Mouse (Mus musculus) stomach, embryonic 14.5 days (tissue): ENCODE results near the gene Cog5. TPM values are rescaled to one million over a fixed set of nuclear protein-coding genes. Genes with fewer than 3 reads are reported as not detected.

Experiments
- ATAC-seq: fragments of 200-750 bp; cut with Nextera tagmentation; 2 replicates; pipeline ENCODE4 v1.8.0; 2017; ENCODE audit warnings: low read depth, moderate TSS enrichment; ENCODE audit not compliant: insufficient number of reproducible peaks, insufficient read depth, low FRiP score
- H3K27ac ChIP-seq: fragments of 300-500 bp; sonication (generic); 2 replicates; pipeline ENCODE4 v1.5.1; 2014; ENCODE audit warnings: mild to moderate bottlenecking, low read length, moderate library complexity, mixed read lengths
- H3K27me3 ChIP-seq: fragments of 300-500 bp; sonication (generic); 2 replicates; pipeline ENCODE4 v1.6.1; 2014; ENCODE audit warnings: low read length, control low read depth, mixed read lengths; ENCODE audit not compliant: control insufficient read depth, insufficient read depth
- H3K36me3 ChIP-seq: fragments of 300-500 bp; sonication (generic); 2 replicates; pipeline ENCODE4 v1.6.1; 2014; ENCODE audit warnings: mild to moderate bottlenecking, control low read depth, low read length, moderate library complexity, mixed read lengths; ENCODE audit not compliant: control insufficient read depth, insufficient read depth
- H3K4me1 ChIP-seq: fragments of 300-500 bp; sonication (generic); 2 replicates; pipeline ENCODE4 v1.6.1; 2014; ENCODE audit warnings: low read length, control low read depth, mixed read lengths; ENCODE audit not compliant: control insufficient read depth, insufficient read depth
- H3K4me2 ChIP-seq: fragments of 300-500 bp; sonication (generic); replicated peaks from 2 replicates; pipeline ENCODE4 v1.6.1; 2014; ENCODE audit warnings: low read depth, low read length, control low read depth
- H3K4me3 ChIP-seq: fragments of 300-500 bp; sonication (generic); 2 replicates; pipeline ENCODE4 v1.5.1; 2014; ENCODE audit warnings: low read depth, low read length, control low read depth
- H3K9ac ChIP-seq: fragments of 300-500 bp; sonication (generic); replicated peaks from 2 replicates; pipeline ENCODE4 v1.6.1; 2014; ENCODE audit warnings: low read depth, mild to moderate bottlenecking, control low read depth, low read length, moderate library complexity, mixed read lengths
- H3K9me3 ChIP-seq: fragments of 300-500 bp; sonication (generic); 2 replicates; pipeline ENCODE4 v1.6.1; 2016; ENCODE audit warnings: low read depth, low read length, control low read depth; ENCODE audit not compliant: control insufficient read depth
- WGBS: fragments of 180-500 bp; shearing (Covaris S2); extraction: QIAGEN DNeasy Blood & Tissue Kit; methylation state at CpG from one replicate; pipeline ENCODE4 v1.1.7; 2014; 5-methylcytosine and 5-hydroxymethylcytosine counted together
- polyA plus RNA-seq: library from polyadenylated mRNA; unstranded; fragments of >200 nt; fragmentation: Nextera tagmentation; extraction: Ambion mirVana; gene quantifications from 2 replicates; pipeline ENCODE4 v1.2.1, GENCODE M21; 2014

The Cog5 gene
- polyA plus RNA-seq, 1 experiment from 2014 or later, result 41.6 TPM

DNA sequence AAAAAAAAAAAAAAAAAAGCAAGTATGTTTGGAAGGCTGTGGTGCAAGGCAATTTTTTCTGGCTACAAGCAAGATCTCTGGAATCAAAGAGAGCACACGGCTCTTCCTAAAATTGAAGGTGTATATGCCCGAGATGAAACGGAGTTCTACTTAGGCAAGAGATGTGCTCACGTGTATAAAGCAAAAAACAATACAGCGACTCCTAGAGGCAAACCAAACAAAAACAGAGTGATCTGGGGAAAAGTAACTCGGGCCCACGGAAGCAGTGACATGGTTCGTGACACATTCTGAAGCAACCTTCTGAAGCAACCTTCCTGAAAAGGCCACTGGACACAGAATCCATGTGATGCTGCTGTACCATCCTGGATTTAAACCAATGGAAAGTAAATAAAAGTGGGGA, 92.6 kb downstream of the Cog5 start:
- Histone ChIP-seq H3K27me3 (no peaks in the 10 kb centered on the region), H3K27ac (no peak overlapping the region), H3K9ac (no peak overlapping the region), H3K9me3 (no peaks in the 10 kb centered on the region; the same call in 1 of the 2 replicates), H3K36me3 (no peaks in the 10 kb centered on the region), H3K4me3 (no peak overlapping the region), H3K4me2 (no peak overlapping the region), H3K4me1 (no peaks in the 10 kb centered on the region)
- no peak for ATAC-seq
- WGBS, result 86% methylated on average over 8 of the region's 8 CpGs

DNA sequence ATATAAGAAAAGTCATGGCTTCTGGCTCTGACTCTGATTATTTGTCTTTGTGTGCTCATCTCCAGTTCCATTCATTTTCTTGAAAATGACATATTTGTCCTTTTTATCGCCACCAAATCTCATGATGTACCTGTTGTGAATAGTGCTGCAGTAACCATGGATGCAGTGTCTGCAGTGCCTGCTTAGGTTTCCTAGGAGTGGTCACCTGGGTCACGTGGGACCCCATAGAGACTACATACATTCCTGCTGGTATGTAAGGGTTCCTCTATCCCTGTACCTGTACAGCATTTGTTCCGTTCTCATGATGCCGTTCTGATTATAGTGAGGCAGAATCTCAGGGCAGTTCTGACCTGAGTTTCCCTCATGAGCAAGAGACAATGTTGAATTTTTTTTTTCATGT, 95.2 kb downstream of the Cog5 start:
- no peaks in the 10 kb centered on the region for H3K9me3 ChIP-seq
- H3K27me3 ChIP-seq, result no peaks in the 10 kb centered on the region
- H3K27ac ChIP-seq, result no peak overlapping the region
- no peak overlapping the region for H3K4me2 ChIP-seq
- WGBS, result 93% methylated on average over 4 of the region's 4 CpGs
- no peaks in the 10 kb centered on the region for H3K4me1 ChIP-seq
- no peak for ATAC-seq
- H3K4me3 ChIP-seq, result no peak overlapping the region
- no peak overlapping the region for H3K9ac ChIP-seq
- no peaks in the 10 kb centered on the region for H3K36me3 ChIP-seq

- Histone ChIP-seq H3K4me3 (no peak overlapping the region), H3K27ac (no peak overlapping the region), H3K36me3 (no peaks in the 10 kb centered on the region), H3K27me3 (no peaks in the 10 kb centered on the region), H3K4me2 (no peak overlapping the region), H3K9me3 (no peaks in the 10 kb centered on the region), H3K9ac (no peak overlapping the region), H3K4me1 (0 out of 2 replicates have a peak, but pooled peaks cover 3% of the 10 kb centered on the region)
- WGBS, result 57% methylated on average over 2 of the region's 2 CpGs
- no peak for ATAC-seq
Measured at GRCm38 (mm10) chr12:31754465-31754864, 99.8 kb downstream of the Cog5 start.

GRCm38 (mm10) chr12:31755885-31756755, 101.5 kb downstream of the Cog5 start:
- Histone ChIP-seq H3K27ac (no peak overlapping the region), H3K27me3 (no peaks in the 10 kb centered on the region), H3K9ac (no peak overlapping the region), H3K4me2 (no peak overlapping the region), H3K4me3 (no peak overlapping the region), H3K36me3 (no peaks in the 10 kb centered on the region), H3K9me3 (no peaks in the 10 kb centered on the region), H3K4me1 (0 out of 2 replicates have a peak, but pooled peaks cover 3% of the 10 kb centered on the region)
- ATAC-seq, result no peak
- 45% methylated on average over 2 of the region's 2 CpGs for WGBS

DNA sequence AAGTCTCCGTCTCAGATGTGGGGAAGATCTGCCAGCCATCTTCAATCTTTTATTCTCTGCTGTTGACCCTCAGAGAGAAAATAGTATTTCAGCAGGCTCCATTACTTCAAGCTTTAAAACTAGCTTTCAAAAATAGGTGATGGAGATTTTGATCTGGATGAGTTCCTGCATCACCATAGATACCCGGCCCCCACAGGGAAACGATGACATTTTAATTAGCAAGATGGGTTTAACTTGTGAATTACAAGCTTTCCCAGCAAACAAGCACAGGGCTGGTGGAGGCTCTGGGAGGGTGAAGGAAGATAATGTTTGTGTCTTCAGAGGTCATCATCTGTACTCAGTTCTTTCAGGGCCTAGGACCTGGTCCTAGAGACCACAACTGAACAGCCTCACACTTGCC, 118.9 kb downstream of the Cog5 start:
- Histone ChIP-seq H3K27me3 (no peaks in the 10 kb centered on the region), H3K9me3 (no peaks in the 10 kb centered on the region), H3K4me1 (no peaks in the 10 kb centered on the region), H3K27ac (no peak overlapping the region), H3K4me2 (no peak overlapping the region), H3K9ac (no peak overlapping the region), H3K4me3 (no peak overlapping the region), H3K36me3 (no peaks in the 10 kb centered on the region)
- 92% methylated on average over 3 of the region's 3 CpGs for WGBS
- ATAC-seq, result no peak

GRCm38 (mm10) chr12:31784291-31784690, 129.6 kb downstream of the Cog5 start:
- ATAC-seq, result no peak
- Histone ChIP-seq H3K4me2 (no peak overlapping the region), H3K4me1 (no peaks in the 10 kb centered on the region), H3K9me3 (no peaks in the 10 kb centered on the region), H3K4me3 (no peak overlapping the region), H3K36me3 (no peaks in the 10 kb centered on the region), H3K27me3 (no peaks in the 10 kb centered on the region), H3K9ac (no peak overlapping the region), H3K27ac (no peak overlapping the region)
- WGBS, result 91% methylated on average over 1 of the region's 1 CpGs

DNA sequence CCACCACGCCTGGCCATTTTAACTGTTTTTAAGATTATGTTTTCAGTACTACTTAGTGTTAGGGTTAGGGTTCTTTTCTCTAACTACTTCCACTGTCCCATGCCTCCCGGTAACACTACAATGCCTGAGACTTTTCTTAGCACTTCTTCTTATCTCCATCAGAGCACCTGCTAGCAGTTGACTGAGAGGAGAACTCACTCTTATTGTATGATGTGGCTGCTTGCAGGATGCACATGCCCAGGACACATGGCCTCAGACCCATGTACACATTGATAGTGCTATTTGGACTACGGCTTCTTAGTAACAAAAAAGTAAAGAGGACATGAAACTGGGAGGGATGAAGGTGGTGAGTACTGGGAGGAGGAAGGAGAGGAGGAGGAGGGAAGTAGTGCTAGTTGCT, 133.9 kb downstream of the Cog5 start:
- Histone ChIP-seq H3K9ac (no peak overlapping the region), H3K4me3 (no peak overlapping the region), H3K9me3 (no peaks in the 10 kb centered on the region), H3K36me3 (no peaks in the 10 kb centered on the region), H3K27ac (no peak overlapping the region), H3K4me1 (no peaks in the 10 kb centered on the region), H3K4me2 (no peak overlapping the region), H3K27me3 (no peaks in the 10 kb centered on the region)
- WGBS, result 98% methylated on average over 3 of the region's 3 CpGs
- ATAC-seq, result no peak

GRCm38 (mm10) chr12:31806410-31807154, 151.9 kb downstream of the Cog5 start:
- H3K27me3 ChIP-seq, result no peaks in the 10 kb centered on the region
- ATAC-seq, result no peak
- 82% methylated on average over 5 of the region's 5 CpGs for WGBS

More at GRCm38 (mm10) chr12:31806410-31807154, 151.9 kb downstream of the Cog5 start:
- Histone ChIP-seq H3K9ac (no peak overlapping the region), H3K27ac (no peak overlapping the region), H3K4me3 (no peak overlapping the region), H3K9me3 (no peaks in the 10 kb centered on the region), H3K36me3 (no peaks in the 10 kb centered on the region), H3K4me2 (no peak overlapping the region), H3K4me1 (no peaks in the 10 kb centered on the region)
